Mouse (Mus musculus): Measurements from ENCODE around the gene Fggy. TPM values are rescaled to one million over a fixed set of nuclear protein-coding genes. Genes with fewer than 3 reads are reported as not detected.

Gene Fggy
- total RNA-seq, 2 experiments from 2014 or later, result 7.1 to 7.2 TPM

- no peak for DNase-seq
- intact Hi-C loops (cut with DNase I), result no loop called here
These were observed 29.1 kb downstream of the Fggy start for GRCm38 (mm10) chr4:95586274-95587001.

- no peak for DNase-seq
- intact Hi-C loops (cut with DNase I), result no loop called here
These were observed 31.5 kb downstream of the Fggy start for GRCm38 (mm10) chr4:95588722-95589283.

DNA sequence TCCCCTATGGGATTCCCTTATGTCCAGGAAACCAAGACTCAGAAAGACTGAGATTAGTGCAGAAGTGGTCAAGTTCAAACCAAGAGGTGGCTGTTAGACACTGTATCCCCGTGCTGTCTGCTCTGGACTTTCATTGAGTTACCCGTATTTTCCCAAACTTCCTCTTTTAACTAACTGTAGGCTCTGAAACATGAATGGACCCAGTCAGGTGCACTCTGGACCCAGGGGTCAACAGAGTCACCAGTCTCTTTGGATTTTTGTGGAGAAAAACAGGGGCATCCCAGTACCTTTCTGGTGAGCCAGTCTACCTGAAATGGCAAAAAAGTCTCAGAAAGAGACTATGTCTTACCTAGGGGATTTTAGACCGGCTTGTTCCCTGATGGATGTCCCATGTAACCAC lies 33.6 kb downstream of the Fggy start:
- no peak for DNase-seq
- intact Hi-C loops (cut with DNase I), result no loop called here

- intact Hi-C loops (cut with DNase I), result no loop called here
- no peak for DNase-seq
These were observed 39.9 kb downstream of the Fggy start for GRCm38 (mm10) chr4:95597208-95597607.

DNA sequence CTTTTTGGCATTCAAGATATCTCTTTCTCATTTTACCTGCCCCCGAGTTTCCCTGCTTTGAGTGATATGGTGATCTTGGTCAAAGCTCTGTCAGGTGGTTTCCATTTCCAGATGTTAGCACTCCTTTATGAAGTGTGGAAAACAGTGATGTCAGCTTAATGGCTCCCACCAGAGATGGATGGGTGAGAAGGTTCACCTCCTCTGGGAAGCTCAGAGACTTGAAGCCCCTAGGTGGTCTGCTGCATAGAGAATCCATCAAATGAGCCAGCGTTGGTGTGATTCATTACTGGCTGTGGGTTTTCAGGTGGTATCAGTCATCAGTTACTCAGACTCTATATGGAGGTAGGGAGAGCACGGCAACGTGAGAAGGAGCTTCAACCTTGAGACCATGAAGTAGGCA lies 44.5 kb downstream of the Fggy start:
- intact Hi-C loops (cut with DNase I), result no loop called here
- DNase-seq, result no peak

DNA sequence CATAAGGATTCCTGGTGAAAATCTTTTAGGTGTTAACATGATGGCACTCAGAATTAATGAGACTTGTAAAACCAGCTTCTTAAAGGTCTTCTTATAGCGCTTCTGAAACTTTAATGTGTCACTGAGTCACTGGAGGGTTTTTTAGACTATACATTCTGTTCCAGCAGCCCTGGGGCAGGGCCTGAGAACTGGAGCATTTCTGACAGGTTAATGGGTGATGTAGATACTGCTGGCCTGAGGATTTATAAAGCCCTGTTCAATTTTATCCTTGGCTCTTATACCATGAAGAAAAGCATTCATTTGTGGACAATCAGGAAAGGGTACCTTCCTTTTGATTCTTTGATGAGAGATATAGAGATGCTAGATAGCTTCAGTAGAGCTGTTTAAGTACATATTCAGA lies 45.9 kb downstream of the Fggy start:
- intact Hi-C loops (cut with DNase I), result no loop called here

GRCm38 (mm10) chr4:95610663-95611062 lies 53.4 kb downstream of the Fggy start:
- DNase-seq, result no peak
- intact Hi-C loops (cut with DNase I), result no loop called here

More for the DNA sequence above, 45.9 kb downstream of the Fggy start:
- no peak for DNase-seq

DNA sequence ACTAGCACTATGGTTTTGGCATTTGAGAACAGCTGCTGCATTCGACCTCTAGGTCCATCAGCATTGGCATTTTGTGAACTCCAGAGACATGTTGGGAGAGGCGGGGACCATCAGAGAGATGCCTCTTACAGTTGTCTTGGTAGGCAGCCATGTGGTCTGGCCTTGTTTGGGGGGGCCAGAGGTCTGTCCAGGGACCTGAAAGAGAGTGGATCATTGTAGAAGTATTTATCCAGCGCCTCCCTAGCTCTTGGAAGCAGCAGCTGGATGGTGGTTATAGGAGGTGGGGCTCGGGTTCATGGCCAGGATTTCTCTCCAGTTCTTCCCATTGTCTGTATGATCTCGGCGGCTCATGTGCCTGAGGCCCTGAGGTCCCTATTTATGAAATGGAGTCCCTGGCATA lies 54.1 kb downstream of the Fggy start:
- intact Hi-C loops (cut with DNase I), result no loop called here
- no peak for DNase-seq

DNA sequence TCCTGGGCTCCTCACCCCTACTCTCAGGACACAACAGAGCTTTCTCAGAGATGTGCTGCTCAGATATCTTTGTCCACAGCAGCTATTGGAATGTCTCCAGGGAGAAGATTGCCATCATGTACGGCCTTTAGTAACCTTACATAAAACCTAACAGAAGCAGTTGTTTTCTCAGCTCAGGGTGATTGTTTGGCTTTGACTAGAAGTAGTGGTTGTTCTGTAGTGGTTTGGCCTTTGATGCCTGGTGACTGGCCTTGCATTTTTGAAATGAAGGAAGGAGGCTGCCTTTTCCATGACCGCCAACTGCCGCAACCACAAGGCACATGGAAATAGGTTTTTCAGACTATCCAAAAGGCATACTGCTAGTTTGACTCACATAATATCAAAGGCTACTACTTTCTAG lies 63.7 kb downstream of the Fggy start:
- intact Hi-C loops (cut with DNase I), result no loop called here
- no peak for DNase-seq

- no peak for DNase-seq
- intact Hi-C loops (cut with DNase I), result no loop called here
These were observed 67.4 kb downstream of the Fggy start for GRCm38 (mm10) chr4:95624696-95625095.

GRCm38 (mm10) chr4:95625651-95626050 lies 68.3 kb downstream of the Fggy start:
- DNase-seq, result no peak
- intact Hi-C loops (cut with DNase I), result no loop called here

DNA sequence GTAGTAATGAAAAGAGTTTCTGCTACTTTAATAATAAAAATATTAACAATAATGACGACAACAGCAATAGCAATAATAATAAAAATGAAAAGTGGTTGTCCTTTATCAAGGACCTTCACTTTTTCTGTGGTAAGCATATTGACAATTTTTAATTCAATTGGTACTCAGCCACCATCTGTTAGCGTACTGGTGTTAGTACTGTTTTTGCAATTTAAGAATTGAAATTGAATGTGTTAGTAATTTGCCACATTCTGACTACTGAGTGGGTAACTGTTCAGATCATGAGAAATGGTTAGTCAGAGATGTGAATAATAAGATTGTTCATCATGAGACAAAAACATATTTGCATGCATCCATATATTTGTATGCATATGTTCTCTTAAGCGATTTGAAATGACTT lies 68.9 kb downstream of the Fggy start:
- intact Hi-C loops (cut with DNase I), result no loop called here
- no peak for DNase-seq

DNA sequence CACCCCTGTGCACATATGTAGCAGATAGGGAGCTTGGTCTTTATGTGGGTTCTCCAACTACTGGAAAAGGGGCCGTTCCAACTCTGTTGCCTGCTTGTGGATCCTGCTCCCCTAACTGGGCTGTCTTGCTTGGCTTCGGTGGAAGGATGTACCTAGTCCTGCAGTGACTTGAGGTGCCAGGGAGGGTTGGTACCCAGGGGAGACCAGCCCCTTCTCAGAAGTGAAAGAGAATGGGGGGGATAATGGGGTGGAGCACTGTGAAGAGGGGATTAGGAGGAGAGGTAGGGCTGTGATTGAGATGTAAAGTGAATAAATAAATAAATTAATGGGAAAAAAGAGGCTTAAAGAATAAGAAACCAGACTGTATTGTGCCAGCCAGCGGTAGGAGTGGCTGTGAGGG lies 77.6 kb downstream of the Fggy start:
- DNase-seq, result no peak

GRCm38 (mm10) chr4:95636937-95637749 lies 79.8 kb downstream of the Fggy start:
- DNase-seq, result peak; percentile 75 to 76
- intact Hi-C loops (cut with DNase I), result loop anchor here (5.0 kb wide), 1 partner anchor 85 kb away; no protein-coding TSS in a partner anchor

More for the DNA sequence above, 77.6 kb downstream of the Fggy start:
- intact Hi-C loops (cut with DNase I), result loop anchor here (5.0 kb wide), 1 partner anchor 87 kb away; no protein-coding TSS in a partner anchor

- intact Hi-C loops (cut with DNase I), result loop anchor here (5.0 kb wide), 1 partner anchor 84 kb away; no protein-coding TSS in a partner anchor
- no peak for DNase-seq
These were observed 80.8 kb downstream of the Fggy start for GRCm38 (mm10) chr4:95638063-95638462.

- DNase-seq, result no peak
- intact Hi-C loops (cut with DNase I), result no loop called here
These were observed 83.5 kb downstream of the Fggy start for GRCm38 (mm10) chr4:95640831-95641230.

- no peak for DNase-seq
- intact Hi-C loops (cut with DNase I), result no loop called here
These were observed 86.7 kb downstream of the Fggy start for GRCm38 (mm10) chr4:95644048-95644447.

- intact Hi-C loops (cut with DNase I), result no loop called here
- DNase-seq, result no peak
These were observed 91.7 kb downstream of the Fggy start for GRCm38 (mm10) chr4:95648801-95649551.

GRCm38 (mm10) chr4:95649552-95649905 lies 92.2 kb downstream of the Fggy start:
- intact Hi-C loops (cut with DNase I), result no loop called here
- DNase-seq, result no peak

DNA sequence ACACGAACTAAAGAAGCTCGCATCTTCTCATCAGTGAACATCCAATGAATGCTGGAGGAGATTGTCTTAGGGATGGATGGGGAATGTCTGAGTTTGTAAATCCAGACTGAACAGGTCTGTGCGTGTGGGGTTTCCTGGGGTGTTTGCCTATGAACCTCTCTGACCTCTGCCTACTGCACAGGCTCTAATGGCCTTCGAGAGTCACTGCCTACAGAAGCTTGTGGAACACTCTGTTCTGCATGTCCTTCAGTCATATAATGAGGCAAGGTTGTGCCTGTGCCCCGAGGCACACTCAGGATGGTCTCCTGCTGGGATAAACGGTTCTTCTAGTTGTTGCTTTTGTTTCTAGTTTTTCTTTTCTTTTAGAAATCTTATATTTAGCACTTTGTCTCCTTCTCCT lies 92.7 kb downstream of the Fggy start:
- intact Hi-C loops (cut with DNase I), result no loop called here

DNA sequence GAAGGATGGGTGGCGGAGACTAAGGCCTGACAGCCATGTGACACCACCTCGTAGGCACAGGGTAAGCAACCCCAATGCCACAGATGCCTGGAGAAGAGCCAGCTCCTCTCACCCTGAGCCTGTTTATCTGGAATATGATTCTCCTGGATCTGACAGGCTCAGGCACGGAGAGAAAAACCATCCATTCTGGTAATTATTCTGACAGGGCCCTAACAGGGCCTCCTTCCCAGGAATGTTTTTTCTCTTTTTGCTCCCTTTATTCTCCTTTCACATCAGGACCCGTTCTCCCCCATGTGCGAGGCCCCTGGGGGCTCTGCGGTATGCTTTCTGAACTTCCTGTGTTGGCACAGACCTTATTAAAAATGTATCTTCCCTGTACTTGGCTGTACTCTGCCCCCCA lies 94.7 kb downstream of the Fggy start:
- intact Hi-C loops (cut with DNase I), result no loop called here
- DNase-seq, result no peak

More for the DNA sequence above, 92.7 kb downstream of the Fggy start:
- no peak for DNase-seq

Data from heart, postnatal 36 days (tissue).